Mouse (Mus musculus): ENCODE results near the gene Gm2035. TPM values are rescaled to one million over a fixed set of nuclear protein-coding genes. Genes with fewer than 3 reads are reported as not detected.

The Gm2035 gene
- total RNA-seq (2023; ENCODE audit: inconsistent age): not detected in 4 replicates

DNA sequence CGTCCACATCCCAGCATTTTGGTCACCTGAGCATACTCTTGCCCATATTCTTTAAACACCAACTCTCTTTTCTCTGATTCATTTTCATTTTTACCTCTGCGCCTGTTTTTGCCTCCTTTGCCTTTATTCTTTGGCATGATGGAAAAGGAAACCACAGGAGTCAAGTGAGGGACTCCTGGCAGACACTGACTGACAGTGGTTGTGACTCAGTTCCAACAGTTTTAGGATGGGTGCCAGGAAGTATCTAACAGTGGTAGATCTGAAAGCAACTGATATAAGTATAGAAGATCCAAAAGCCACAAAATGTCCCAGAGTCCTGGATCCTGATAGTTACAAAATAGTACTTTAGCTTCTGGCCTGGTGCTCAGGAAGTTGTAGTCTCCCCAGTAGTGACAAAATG is at the start of gene Gm2035:
Gene Gm2035 (minus strand): TSS at position 137 of the 400 bp plus-strand sequence.

DNA sequence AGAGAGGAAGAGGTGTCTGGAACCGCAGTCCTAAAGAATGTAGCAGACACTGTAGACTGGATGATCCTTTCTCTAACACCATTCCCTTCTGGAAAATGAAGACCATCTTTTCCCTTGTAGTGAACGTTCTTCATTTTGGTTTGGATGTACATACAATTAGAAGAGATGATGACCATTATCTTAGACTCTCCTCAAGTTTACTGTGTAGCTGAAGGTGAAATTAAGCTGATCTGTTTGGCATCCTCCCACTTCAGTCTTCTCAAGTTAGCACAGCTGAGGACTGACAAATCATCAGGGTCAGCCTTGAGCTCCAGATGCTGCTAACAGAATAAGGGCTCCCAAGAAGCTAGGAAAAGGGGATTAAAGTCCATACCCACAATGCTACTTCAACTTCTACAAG is 34.1 kb upstream of the Gm2035 start, which contains the start of gene Gm2042:
Gene Gm2042 (plus strand): TSS at position 301 of the 400 bp plus-strand sequence.

DNA sequence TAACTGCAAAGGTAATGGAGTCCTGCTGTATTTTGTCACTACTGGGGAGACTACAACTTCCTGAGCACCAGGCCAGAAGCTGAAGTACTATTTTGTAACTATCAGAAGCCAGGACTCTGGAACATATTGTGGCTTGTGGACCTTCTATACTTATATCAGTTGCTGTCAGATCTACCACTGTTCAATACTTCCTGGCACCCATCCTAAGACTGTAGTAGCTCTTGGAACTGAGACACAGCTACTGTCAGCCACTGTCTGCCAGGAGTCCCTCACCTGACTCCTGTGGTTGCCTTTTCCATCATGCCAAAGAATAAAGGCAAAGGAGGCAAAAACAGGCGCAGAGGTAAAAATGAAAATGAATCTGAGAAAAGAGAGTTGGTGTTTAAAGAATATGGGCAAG is 24.6 kb downstream of the Gm2035 start, which contains the start of gene Gm2022:
Gene Gm2022 (plus strand): TSS at position 301 of the 400 bp plus-strand sequence.

DNA sequence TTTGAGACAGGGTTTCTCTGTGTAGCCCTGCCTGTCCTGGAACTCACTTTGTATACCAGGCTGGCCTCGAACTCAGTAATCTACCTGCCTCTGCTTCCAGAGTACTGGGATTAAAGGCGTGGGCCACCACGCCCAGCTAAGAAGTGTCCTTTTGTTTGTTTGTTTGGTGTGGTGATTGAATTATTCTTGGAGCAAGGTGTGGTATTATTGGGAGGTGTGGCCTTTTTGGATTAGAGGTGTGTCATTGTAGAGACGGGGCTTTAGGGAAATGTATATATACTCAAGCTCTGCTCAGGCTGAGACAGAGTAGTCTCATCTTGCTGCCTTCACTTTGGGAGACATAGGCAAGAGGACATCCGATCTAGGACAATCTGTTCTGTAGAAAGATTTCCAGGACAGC is 45.9 kb downstream of the Gm2035 start, which contains the start of gene Gm2016:
Gene Gm2016 (plus strand): TSS at position 301 of the 400 bp plus-strand sequence.

Other genes starting within 250 kb of the Gm2035 start
- not detected in 4 replicates for gene Gm21319, start 144.1 kb downstream of the Gm2035 start, total RNA-seq (2023; ENCODE audit: inconsistent age)
- not detected in 4 replicates for gene Gm21936, start 124.3 kb downstream of the Gm2035 start, total RNA-seq (2023; ENCODE audit: inconsistent age)
- not detected in 4 replicates for gene BB287469, start 103.3 kb downstream of the Gm2035 start, total RNA-seq (2023; ENCODE audit: inconsistent age)
- gene Gm2001, start 77.5 kb downstream of the Gm2035 start, total RNA-seq (2023; ENCODE audit: inconsistent age): not detected in 4 replicates
- gene Gm2016, start 45.8 kb downstream of the Gm2035 start, total RNA-seq (2023; ENCODE audit: inconsistent age): not detected in 4 replicates
- gene Gm2022, start 24.5 kb downstream of the Gm2035 start, total RNA-seq (2023; ENCODE audit: inconsistent age): not detected in 4 replicates
- not detected in 4 replicates for gene Gm2042, start 34.2 kb upstream of the Gm2035 start, total RNA-seq (2023; ENCODE audit: inconsistent age)
- not detected in 4 replicates for gene Gm2075, start 92.0 kb upstream of the Gm2035 start, total RNA-seq (2023; ENCODE audit: inconsistent age)
- gene Gm6803, start 98.9 kb upstream of the Gm2035 start, total RNA-seq (2023; ENCODE audit: inconsistent age): not detected in 4 replicates
- gene Gm2056, start 107.1 kb upstream of the Gm2035 start, total RNA-seq (2023; ENCODE audit: inconsistent age): not detected in 4 replicates
- not detected in 4 replicates for gene Gm16368, start 163.8 kb upstream of the Gm2035 start, total RNA-seq (2023; ENCODE audit: inconsistent age)